Mouse (Mus musculus): Measurements from ENCODE around the gene 4930407I10Rik. TPM values are rescaled to one million over a fixed set of nuclear protein-coding genes. Genes with fewer than 3 reads are reported as not detected.

4930407I10Rik gene
- not detected for total RNA-seq (2021)
- long read RNA-seq, experiment 1 = 0 reads
- long read RNA-seq, experiment 2 = 0 reads

DNA sequence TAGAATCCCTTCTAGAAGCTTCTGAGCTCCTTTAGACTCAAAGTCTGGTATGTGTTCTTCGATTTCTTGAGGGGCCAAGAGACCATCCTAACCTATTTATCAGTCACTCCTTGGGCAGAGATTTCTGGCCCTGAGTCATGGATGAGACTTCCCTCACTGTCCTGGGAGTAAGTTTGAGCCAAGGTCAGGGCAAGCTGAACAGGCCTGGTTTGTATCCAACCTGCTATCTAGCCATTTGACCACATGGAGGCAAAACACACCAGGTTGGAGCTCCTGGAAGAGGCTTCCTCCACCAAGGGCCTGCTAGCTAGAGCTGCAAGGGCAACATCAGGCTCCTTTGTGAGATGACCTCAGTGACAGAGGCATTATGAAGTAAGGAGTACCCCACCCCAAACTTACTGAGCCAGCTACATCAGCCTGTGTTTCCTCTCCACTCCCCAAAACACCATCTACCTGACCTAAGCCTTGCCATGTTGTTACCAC is at the start of gene 4930407I10Rik:
Gene 4930407I10Rik (plus strand): TSS at position 433 of the 483 bp plus-strand sequence.
- intact Hi-C loops (cut with DNase I; ENCODE audit: low total_unique reads) = no loop called here
- no peak for DNase-seq

DNA sequence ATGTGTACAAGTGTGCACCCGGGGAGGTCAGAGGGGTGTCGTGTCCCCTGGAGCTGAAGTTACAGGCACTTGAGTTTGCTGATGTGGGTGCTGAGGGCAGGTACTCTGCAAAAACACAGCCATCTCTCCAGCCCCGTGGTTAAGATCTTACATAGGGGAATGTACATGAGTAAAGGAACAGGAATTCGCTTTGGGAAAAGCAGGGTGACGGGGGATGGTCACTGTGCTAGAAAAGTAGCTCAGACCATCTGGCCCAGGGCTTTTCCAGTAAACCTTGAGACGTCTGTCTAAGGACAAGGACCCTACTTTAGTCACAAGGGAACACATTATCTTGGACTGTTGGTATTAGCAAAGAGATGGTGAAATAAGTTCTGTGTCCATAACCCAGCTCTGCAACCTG is 47.0 kb upstream of the 4930407I10Rik start:
- intact Hi-C loops (cut with DNase I; ENCODE audit: low total_unique reads) = no loop called here
- no peak for DNase-seq

DNA sequence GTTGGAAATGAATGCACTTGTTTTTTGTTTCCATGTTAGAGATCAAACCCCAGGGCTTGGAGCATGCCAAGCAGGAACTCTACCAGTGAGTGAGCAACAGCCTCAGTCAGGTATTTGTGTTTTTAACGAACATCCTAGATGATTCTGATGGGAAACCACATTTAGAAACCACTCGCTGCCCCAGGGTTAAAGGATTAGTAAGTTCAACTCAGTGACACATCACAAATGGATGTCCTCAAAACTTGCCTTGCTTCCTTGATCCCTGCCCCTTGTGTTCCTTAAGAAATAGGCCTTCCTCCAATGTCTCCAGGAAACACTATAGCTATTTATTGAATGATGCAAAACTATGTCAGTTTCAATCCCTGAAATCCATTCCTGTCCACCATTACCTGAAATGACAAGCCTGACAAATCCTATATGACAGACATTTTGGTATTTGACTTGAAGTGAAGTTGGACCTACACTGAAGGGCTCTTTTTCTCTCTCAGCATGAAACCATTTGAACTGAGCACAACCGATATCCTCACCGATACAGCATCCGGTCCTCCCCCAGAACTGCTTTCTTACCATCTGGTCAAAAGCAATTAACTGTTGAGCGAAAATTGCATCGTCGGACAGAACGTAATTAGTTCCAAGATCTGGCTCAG is 44.1 kb upstream of the 4930407I10Rik start:
- DNase-seq = no peak
- intact Hi-C loops (cut with DNase I; ENCODE audit: low total_unique reads) = no loop called here

DNA sequence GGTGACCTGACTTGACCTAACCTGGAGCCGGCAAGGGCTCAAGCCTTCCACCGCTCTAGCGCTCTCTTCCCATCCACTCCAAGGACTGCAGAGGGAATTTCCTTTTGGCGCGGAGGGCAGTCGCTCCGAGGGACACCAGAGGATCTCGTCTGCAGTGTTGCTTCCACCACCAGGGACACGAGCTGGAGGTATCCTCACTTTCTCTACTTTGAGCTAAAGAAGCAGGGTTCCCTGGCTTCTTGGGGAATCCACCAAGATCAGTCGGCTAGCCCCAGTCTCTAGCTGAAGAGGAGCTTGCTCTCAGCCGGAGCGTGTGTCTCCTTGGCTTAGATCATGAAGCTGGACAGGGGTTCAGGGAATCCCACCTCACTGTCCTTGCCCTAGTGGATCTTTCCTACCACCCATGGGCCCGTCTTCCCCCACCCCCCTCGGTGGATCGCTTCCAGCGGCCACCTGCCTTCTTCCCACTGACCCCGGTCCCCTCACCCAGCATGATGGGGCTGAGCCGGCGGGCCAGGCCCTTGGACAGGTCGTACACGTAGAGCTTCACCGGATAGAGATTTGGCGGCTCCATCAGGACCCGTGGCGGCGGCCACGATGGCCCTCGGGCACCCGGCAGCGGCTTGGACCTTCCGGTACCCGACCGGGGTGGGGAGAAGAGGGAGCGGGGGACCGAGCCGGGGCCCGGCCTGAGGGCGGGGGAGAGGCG is 43.4 kb upstream of the 4930407I10Rik start:
- DNase-seq = peak; percentile 29
- intact Hi-C loops (cut with DNase I; ENCODE audit: low total_unique reads) = no loop called here

DNA sequence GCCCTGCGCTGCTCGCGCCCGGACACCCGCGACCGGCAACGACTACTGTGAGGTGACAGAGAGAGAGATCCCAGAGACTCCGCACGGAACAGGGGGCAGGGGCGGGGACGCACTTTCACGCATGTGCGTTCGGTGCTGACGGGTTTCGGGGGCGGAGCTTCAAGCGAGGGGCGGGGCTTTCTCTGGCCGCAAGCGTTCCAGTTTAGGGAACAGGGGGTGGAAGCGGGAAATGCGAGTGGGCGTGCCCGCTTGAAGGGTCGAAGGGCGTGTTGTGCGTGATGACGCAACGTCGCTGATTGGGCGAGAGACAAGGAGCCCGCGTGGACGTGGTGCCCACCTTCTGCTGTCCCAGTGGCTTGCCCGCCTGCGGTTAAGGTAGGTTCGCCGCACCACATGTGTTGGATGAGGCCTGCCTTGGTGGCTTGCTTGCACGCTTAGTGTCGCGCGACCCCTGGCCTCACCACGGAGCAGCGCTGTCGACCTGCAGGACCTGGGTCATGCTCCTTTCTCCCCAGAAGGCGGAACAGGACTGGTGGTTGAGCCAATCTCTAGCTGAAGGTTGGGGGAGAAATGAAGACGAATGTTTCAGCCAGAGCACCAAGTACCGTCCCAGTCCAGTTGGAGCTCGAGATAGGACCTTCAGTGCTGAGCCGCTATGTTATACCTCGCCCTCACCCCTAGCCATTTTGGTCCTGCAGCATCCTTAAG is 42.7 kb upstream of the 4930407I10Rik start:
- intact Hi-C loops (cut with DNase I; ENCODE audit: low total_unique reads) = no loop called here
- DNase-seq = peak; percentile 99

DNA sequence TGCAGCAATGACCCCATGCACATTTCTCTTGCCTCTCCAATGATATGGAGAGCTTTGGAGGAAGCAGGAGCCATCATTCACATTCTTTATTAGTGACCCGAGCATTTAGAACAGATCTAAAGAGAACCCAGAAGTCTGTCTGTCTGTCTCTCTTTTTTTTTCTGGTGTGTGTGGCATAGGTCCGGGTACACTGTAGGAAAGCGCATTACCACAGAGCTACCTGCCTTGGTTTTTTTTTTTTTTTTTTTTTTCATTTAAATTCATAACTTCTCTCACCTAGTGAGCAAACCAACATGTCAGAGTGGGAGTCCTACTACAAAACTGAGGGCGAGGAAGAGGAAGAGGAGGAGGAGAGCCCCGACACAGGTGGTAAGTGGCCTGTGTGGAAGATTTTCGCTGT is 42.1 kb upstream of the 4930407I10Rik start:
- intact Hi-C loops (cut with DNase I; ENCODE audit: low total_unique reads) = no loop called here
- DNase-seq = no peak

DNA sequence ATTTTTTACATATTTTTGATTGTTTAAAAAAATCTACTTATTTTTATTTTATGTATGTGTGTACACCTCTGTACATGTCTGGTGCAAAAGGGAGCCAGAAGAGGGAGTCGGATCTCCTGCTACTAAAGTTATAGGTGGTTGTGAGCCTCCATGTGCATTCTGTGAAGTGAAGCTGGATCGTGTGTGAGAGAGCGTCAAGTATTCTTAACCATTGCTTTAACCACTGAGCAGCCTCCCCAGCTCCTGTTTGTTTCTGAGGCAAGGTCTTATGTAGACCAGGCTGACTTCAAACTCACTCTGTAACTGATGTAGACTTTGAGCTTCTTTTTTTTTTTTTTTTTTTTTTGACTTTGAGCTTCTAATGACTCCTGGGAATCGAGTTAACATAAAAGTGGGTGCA is 41.5 kb upstream of the 4930407I10Rik start:
- DNase-seq = no peak
- intact Hi-C loops (cut with DNase I; ENCODE audit: low total_unique reads) = no loop called here

DNA sequence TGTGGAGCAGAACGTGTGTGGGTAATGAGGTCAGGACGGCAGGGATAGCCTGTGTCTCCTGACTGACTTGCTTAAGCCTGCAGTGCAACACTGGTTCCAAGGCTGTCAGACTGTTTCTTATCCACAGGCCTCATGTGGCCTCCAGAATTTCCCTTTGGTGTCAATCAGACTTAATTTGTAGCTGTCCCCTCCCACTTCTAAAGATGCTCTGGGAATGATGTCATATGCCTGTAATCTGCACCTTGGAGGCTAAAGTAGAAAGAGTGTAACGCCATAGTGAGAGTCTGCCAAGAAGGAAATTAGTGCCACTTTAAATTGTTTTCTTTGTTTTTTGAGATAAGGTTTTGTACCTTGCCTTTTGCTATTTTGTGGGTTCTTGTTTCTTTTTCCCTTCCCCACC is 39.7 kb upstream of the 4930407I10Rik start:
- intact Hi-C loops (cut with DNase I; ENCODE audit: low total_unique reads) = no loop called here
- DNase-seq = no peak

DNA sequence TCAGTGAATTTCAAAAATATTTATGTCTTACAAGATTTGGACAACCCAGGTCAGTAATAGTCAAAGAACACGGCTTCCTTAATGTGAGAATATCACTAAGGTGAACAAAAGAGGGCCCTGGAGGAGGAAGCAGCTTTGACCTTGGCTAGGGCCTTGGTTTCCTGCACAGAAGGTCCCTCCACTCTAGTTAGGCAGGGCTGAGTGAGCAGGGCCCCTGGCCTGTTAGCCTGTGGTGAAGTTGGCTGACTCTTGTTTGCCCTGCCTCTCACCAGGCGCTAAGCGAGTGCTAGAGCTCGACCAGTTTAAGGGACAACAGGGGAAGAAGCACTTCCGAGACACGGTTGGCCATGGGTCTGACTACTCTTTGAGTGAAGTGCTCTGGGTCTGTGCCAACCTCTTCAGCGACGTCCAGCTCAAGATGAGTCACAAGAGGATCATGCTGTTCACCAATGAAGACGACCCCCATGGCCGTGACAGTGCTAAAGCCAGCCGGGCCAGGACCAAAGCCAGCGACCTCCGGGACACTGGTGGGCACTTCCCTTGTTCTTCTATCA is 36.3 kb upstream of the 4930407I10Rik start:
- DNase-seq = peak; percentile 6
- intact Hi-C loops (cut with DNase I; ENCODE audit: low total_unique reads) = no loop called here

DNA sequence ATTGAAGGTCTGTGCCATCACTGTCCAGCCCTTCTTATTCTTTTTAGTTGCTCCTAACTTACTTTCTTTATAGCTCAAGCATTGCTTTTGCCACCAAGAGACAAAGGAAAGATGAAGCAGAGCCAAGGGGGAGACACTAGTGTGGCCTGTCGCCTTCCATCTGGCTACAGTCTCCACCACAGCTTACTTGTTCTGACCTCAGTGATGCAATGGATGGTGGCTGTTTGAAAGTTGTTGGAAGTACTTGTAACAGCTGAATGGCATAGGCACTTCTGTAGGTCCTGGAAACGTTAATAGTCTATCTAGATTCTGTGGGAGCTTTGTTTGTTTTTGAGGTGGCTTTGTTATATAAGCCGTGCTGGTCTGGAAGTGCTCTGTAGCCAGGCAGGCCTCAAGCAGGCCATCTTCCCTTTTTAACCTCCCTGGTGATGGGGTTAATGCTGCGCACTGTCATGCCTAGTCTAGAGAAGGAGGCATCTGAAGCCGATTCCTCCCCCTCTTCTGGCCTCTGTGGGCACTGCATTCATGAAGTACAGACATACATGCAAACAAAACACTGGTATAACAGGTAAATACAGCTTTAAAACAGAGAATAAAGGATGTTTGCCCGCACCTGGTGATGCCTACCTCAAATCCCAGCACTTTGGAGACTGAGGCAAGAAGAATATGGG is 34.9 kb upstream of the 4930407I10Rik start:
- DNase-seq = no peak
- intact Hi-C loops (cut with DNase I; ENCODE audit: low total_unique reads) = no loop called here

DNA sequence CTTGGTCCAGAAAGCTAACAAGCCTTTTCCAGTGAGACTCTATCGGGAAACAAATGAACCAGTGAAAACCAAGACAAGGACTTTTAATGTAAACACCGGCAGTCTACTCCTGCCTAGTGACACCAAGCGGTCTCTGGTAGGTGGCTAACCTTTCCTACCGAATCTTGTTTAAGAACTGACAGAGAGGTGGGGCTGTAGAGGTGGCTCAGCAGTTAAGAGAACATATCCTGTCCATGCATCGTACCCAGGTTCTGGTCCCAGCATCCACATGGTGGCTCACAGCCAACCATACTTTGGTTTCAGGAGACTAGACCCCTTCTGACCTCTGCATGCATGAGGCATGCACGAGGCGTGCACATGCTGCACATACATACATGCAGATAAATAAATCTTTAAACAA is 31.7 kb upstream of the 4930407I10Rik start:
- intact Hi-C loops (cut with DNase I; ENCODE audit: low total_unique reads) = no loop called here
- DNase-seq = no peak

DNA sequence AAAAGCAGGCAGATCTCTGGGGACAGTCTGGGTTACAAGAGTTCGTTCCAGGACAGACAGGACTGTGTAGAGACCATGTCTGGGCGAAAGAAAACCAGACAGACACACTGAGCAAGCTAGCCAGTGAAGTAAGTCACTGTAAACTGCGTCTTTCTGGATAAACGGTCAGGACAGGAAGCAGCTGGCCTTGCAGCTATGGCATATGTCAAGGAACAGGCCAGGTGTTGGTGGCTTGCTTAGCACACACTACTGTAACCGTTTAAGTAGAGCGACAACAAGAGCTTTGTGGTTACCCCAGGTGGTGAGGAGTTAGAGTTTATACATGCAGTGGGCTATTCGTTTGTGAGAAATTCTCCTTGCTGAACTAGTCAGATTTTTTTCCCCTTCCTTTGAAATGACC is 31.2 kb upstream of the 4930407I10Rik start:
- intact Hi-C loops (cut with DNase I; ENCODE audit: low total_unique reads) = no loop called here

DNA sequence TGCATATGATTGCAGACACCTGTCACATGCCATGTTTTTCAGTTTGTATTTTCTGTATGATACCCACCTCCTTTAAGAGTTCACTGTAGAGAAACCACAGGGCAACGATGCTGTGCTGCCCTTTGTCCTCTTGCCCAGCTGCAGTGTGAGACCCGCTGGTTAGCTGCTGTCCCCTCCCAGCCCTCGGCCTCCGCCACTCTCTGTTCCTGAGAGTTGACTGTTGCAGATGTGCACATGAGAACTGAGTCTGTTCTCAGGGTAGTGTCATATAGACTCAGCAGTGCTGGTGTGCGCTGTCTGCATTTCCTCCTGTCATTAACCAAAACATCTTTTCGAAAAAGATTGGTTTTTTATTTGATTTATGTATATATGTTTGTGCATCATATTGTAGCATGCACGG is 26.6 kb upstream of the 4930407I10Rik start:
- DNase-seq = no peak
- intact Hi-C loops (cut with DNase I; ENCODE audit: low total_unique reads) = no loop called here

More for the DNA sequence above, 31.2 kb upstream of the 4930407I10Rik start:
- DNase-seq = no peak

DNA sequence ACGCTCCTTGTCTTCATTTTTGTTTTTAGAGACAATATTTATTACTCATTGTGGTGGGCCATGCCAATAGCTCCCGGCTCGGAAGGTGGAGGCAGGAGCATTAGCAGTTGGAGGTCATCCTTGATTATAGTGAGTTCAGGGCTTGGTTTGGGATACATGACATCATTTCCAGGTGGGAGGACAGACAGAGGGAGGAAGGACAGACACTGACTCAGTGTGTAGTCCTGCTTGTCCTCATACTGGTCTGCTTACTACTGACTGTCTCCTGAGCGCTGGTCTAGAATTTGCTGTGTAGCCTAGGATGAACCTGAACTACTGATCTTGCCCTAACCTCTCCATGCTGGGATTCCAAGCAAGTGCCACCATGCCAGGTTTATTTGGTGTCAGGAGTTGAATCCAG is 25.2 kb upstream of the 4930407I10Rik start, which contains the start of gene Desi1:
Gene Desi1 (minus strand): TSS at position 101 of the 400 bp plus-strand sequence.
- intact Hi-C loops (cut with DNase I; ENCODE audit: low total_unique reads) = no loop called here
- no peak for DNase-seq

DNA sequence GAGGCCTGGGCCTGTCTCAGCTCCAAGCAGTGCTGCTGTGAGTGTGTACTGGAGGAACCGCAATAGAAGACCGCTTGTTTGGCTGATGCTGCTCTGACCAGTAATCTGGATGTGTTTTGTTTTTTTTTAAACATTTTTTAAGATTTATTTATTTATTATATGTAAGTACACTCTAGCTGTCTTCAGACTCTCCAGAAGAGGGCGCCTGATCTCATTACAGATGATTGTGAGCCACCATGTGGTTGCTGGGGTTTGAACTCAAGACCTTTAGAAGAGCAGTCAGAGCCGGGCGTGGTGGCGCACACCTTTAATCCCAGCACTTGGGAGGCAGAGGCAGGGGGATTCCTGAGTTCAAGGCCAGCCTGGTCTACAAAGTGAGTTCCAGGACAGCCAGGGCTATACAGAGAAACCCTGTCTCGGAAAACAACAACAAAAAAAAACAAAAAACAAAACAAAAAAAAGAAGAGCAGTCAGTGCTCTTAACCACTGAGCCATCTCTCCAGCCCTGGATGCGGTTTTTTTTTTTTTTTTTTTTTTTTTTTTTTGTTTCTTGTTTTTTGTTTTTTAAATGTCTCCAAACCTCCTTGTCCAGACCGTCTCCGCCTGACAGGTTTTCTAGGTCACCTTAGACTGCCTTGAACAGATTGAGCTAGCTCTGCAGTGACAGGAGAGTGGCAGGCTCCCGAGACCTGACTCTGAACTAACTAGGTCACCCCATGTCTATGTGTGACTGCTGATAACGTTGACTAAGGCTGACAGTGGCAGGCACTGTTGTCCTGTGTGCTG is 22.9 kb upstream of the 4930407I10Rik start:
- intact Hi-C loops (cut with DNase I; ENCODE audit: low total_unique reads) = no loop called here
- DNase-seq = no peak

DNA sequence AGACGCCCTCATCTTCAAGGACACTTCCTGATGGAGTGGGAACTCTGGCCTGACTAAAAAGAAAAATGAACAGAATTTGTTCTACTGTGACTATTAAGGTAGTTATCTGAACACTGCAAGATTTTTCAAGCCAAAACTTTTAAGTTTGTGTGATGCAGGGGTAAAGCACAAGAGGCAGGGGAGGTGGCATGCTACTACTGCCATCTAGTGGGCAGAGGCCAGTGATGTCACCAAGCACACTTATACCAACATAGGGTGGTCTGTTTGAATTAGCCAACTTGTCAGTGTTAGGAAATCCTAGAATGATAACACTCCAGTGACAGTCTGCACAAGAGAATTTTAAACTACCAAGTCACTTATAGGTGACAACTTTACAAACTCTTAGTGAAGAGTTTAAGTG is 18.3 kb upstream of the 4930407I10Rik start:
- peak; percentile 22 for DNase-seq
- intact Hi-C loops (cut with DNase I; ENCODE audit: low total_unique reads) = no loop called here

DNA sequence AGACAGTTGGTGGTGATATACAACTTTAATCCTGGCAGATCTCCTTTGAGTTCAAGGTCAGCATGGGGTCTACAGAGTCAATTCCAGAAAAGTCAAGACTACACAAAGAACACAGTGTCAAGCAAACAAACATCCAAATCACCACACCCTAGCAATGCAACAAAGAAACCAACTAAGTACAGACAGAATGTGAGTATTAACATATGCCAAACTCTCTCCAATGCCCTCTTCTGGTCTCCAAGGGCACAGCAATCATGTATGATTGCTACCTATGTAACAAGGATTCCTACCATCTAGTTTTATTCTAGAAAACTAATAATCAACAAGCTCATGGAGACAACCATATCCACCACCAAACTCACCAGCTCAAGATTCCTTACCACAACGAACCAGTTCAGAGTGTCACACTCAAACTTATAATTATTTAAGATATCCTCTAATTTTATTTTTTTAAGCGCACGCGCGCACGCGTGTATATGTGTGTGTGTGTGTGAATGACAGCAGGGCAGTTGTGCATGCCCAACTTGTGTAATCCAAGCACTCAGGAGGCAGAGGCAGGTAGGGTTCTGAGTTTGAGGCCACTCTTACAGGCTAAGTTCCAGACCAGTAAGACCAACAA is 14.7 kb upstream of the 4930407I10Rik start:
- intact Hi-C loops (cut with DNase I; ENCODE audit: low total_unique reads) = no loop called here
- DNase-seq = no peak

DNA sequence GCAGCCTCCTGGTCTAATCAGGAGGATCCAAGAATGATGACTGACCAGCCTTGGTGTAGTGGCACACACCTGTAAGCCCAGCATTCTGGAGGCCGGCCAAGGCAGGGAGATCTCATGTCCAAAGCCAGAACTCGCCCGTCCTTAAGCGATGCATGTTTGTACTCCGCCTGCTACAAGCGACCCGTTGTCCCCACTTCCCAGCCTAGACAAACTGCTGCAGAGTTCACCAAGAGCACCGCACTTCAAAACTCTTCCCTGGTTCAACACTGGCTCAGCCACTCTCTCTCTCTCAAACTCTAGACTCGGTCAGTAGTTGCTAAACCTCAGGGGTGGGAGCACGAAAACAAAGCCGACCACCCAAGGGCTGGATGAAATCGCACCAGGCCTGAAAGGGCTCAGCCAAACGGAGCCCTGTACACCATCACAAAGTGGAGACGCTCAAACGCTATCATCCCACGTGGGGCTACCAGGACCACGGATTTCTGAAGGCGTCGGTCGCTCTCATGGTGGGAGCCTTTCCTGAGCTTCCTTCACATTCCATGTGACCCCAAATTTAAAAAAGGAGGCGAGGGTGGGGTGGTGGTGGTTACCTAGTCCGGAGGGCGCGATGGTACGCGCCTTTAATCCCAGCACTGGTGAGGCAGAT is 12.6 kb upstream of the 4930407I10Rik start:
- intact Hi-C loops (cut with DNase I; ENCODE audit: low total_unique reads) = no loop called here
- peak; percentile 8 for DNase-seq

Data from gastrocnemius, postnatal 14 days (tissue).